Mouse (Mus musculus): Measurements from ENCODE around the gene Calhm5.

Gene Calhm5

DNA sequence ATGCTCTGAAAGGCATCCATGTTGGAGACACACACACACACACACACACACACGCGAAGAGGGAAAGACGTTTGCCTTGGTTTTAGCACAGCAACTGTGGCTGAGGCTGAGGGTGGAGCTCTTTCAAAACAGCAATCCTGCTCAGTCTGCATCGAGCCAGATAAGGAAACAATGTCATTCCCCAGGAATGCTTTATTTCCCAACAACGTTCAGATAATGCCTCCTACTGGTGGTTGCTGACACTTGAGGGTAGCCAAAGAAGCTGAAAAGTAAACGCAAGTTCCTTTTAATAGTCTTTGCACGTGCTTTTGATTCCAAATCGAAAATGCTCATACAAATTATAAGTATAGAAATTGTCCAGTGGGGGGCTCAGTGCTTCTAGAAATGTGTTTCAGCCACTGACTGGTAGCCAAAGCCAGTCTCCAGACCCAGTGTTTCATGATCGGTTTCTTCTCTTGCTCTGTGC is at the start of gene Calhm5:
TSS of gene Calhm5 (minus strand) at position 102 of the 466 bp plus-strand sequence.
- DNase-seq (ENCODE audit: low read depth, low spot score): peak; percentile 27

DNA sequence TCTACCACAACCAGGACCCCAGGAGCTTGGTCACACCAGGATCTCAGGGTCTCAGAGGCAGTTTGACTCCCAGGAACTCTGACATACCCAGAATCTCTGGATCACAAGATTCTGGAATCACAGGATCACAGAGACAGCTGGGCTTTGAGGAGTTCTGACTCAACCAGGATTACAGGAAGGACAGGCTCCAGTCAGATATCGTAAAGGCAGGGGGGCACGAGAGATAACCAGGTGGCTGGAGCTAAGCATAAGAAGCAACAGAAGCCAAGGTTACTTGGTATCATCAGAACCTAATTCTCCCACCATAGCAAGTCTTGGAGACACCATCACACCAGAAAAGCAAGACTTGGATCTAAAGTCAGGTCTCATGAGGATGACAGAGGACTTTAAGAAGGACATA is 45.4 kb upstream of the Calhm5 start:
- DNase-seq (ENCODE audit: low read depth, low spot score): no peak

DNA sequence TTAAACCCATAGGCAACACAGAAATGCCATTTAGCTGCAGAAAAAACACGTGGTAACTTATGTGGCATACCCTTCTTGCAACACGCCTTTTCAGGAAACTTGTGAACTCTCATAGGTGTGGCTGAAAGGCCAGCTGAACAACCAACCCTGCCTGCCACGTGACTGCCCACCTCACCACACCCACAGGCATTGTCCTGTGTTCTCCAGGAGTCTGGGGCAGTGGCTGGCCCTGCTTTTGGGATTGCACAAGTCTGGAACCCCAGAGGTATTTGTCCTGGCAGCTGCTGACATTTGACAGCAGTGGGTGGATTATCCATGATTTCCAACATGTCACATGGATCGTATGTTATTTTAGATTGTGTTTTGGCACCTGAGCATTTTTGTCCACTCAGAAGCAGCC is 43.4 kb upstream of the Calhm5 start:
- no peak for DNase-seq (ENCODE audit: low read depth, low spot score)

DNA sequence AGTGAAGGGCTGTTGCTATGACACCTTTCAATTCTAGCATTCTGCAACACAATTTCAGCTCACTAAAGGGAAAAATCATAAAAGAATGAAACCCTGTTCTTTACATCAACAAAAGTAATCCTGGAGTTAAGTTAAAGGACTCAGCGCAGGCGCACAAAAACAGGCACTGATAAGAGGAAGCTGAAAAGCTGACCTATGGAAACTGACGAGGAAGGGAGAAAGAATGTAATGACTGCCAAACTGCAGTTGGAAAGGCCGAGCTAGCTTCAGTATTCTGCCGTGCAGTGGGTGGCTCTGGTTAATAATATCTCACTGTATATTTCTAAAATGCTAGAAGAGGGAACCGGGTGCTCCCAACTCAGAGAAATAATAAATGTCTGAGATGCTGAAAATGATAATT is 41.7 kb upstream of the Calhm5 start:
- no peak for DNase-seq (ENCODE audit: low read depth, low spot score)

DNA sequence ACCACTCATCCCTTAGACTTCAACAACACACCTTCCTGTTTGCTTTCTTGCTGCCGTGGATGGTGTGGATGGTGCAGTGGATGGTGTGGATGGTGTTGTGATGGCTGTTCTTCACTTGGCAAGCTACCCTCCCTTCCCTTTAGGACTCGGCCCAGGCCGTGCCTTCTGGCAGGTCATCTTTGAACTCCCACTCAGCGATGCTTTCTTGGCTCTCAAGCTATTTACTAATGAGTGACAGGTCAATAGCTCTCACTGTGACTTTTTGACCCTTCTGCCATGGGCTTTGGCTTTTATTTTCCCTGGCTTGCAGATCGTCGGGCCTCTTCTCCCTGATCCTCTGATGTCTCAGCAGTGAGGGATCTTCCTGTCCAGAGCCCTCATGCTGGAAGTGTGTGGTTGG is 40.1 kb upstream of the Calhm5 start:
- no peak for DNase-seq (ENCODE audit: low read depth, low spot score)

DNA sequence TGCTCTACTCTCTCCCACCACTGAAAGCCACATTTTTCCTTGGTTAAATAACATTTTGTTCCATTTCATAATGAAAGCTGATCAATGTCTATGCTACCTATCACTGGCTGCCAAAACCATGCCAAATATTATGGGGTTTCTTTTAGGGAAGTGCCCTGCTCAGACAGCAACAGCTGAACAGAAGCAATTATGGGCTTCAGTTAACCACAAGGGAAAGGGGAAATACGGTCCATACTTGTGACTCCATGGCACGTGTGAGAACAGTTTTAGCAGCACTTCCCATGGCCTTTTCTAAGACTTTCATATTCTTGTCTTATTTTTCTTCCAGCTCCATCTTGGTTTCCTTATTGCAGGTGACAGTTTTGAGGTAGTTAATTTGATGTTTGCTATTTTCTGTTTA is 35.0 kb upstream of the Calhm5 start:
- DNase-seq (ENCODE audit: low read depth, low spot score): no peak

DNA sequence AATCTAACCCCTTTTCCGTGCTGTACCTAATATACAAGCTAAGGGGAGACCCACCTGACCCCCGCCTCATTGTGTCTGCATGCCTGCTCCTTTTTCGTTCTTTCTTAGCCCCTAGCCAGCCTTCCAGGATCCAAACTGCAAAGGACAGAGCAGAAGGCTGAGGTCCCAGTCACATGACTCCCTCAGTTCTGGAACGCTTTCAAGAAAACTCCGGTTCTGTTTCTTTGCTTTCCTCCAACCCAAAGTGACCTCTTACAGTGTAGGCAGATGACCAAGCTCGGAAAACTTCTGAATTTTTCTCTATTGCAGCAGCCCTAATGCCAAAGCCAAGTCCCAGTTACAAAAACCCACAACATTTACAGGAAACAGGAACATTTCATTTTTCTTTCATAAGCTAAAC is 32.1 kb upstream of the Calhm5 start:
- no peak for DNase-seq (ENCODE audit: low read depth, low spot score)

DNA sequence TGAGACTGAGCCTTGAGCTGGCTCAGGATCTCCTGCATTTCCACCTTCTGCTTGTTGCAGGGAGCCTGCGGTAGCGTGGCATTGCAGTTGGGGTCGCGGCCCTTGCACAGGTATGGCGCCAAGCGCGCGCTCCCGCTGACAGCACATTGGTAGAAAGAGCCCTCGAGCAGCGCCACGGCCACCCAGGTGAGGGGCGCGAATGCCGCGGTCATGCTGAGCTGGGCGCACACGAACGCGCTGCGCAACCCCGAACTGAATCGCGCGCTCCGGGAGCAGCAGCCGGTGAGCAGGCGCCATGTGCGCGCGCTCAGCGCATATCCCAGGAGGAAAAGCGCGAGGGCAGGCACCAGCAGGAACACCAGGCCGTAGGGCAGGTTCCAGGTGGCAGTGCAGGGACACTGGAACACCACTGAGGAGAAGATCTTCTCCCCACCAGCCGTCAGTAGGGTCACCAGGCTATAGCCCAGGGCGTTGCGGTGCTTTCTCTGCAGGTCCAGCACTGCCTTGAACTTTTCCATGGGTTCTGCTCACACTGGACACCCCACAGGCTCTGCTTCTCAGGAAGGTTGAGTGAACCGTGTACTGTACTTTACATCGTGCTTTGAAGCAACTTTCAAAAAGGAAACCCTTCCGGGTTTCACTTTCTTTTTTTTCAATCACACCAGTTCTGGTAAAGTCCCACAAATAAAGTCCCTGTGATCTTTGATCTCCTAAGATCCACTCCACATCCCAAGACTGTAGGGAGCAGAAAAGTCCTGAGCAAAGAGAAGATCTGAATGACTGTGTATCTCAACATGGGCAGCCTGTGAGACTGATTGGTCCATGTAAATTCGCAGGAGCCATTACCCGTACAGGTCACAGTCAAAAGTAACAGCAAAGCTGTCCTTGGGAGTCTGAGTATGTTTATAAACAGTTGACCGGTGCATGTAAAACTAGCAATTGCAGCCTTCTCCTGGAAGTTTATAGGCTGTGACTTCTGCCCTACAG is 31.4 kb upstream of the Calhm5 start, which contains the start of gene Calhm6:
TSS of gene Calhm6 (minus strand) at position 593 of the 987 bp plus-strand sequence.
- DNase-seq (ENCODE audit: low read depth, low spot score): peak; percentile 59

DNA sequence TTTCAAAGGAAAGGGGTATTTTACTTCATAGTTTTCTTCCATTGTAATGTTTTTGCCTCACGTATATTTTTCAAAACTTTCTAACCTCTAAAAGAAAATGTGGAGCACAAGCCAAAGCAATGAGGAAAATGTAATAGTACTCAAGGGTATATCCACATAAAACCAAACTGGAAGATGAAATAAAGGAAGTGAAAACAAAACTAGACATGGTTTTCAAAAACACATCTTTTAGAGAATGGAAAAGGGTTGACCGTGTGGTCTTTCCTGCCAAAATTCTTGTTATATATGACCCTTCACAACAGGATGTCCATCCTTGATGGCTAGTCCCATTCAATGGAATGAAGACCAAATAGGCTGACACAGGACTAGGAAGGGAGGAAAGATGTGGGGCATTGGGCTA is 22.1 kb upstream of the Calhm5 start:
- DNase-seq (ENCODE audit: low read depth, low spot score): no peak

DNA sequence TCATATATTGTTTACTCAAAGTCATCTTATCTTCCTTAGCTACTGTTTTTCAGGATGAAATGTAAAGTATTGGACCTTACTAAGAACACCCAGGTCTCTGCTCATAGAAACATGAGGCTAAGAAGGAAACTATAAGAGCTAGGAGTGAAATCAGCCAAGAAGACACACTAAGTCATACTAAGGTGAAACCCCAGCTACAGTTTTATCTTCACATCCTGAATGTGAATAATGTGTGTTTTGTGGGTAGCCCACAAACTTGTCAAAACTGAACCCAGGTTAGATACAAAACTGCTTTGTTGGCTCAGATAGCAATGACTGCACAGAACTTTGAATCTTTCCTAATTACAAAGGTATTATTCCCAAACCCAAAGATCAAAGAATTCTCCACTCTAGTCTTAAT is 21.5 kb upstream of the Calhm5 start:
- peak; percentile 41 for DNase-seq (ENCODE audit: low read depth, low spot score)

DNA sequence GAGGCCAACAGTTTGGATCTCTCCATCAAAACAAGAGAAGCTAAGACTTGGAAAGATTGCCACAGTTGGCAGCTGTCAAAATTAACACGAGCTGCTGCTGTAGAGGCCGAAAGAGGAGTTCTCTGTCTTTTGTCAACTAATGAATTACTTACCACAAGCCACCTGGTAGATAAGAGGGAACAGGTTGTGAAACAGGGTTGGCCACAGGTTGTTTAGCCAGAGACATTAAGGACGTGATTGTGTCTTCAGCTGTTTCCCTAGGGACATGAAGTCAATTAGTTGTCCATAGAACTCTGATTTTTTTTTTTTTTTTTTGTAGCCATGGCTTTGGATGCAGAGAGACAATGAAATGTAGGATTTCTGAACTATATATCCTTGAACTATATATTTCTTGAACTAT is 20.8 kb upstream of the Calhm5 start:
- no peak for DNase-seq (ENCODE audit: low read depth, low spot score)

DNA sequence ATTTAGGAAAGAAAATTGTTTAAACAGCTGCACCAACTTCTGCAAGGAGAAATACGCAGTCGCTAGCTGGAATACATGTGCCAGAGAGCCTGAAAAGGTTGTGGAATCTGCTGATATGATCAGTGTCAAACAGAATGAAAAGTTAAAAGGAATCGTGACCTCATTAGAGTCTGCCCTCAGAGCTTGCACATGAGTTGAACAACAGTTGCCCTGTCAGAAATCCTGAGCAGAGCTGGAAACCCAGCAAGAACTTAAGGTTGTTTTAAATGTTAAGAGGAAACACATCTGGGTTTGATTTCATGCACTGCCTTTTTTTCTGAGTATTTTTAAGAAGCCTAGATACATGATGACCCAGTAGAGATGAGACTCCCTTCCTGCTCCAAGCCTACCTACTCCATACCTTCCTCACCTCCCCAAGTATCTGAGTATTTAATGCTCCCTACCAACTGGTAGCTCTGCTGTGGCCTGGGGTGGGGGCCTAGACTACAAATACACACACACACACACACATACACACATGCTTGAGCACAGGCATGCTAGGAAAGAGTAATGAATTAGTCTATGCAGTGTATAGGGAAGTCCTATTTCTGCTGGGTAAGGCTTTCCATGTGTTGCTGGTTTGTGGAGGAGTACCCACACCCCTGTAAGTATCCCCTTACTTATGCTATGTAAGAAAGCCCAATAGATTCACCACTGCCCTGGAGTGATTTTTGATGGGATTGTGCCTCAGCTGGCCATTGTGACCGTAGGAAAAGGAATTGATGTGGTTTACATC is 15.8 kb upstream of the Calhm5 start:
- peak; percentile 18 for DNase-seq (ENCODE audit: low read depth, low spot score)

DNA sequence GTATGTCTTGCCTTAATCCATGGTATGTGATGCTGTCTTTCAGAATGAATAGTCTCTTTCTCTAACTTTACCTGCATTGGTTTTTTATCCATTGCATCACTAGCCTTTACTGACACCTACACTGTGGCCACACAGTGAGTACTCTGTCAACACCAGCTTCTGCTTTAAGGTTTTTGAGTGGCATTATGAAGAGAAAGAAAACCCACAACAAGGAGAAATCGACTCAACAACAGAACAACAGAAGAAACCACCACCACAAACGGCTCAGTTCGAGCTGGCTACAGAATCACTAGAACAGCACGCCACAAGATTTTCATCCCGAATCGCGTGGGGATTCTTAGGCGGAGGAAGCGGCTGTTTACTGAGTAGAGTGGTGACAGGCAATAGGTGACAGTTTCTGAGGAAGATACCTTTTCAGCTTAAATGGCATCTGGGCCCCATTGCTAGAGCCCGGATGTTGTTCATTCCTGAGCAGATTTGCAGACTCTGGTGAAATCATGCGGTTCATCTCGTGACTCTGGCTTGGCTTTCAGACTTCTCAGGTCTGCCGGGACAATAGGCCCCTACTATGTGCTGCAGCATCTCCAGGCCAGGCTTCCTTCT is 14.6 kb upstream of the Calhm5 start:
- DNase-seq (ENCODE audit: low read depth, low spot score): peak; percentile 83

DNA sequence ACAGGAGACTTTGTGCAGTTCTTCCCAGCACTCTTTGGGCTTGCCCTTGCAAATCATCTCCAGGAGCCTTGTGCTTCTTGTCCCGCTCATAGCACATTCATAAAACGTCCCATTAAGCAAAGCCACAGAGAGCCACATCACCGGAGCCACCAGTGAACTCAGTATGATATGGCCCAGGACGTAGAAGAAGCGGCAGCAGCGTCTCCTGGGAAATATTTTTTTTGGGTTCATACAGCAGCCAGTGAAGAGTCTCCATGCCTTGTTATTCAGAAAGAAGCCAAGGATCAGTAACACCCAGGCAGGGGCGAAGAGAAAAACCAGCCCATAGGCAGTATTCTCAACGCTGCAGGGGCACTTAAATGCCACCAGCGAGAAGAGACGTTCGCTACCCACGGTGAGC is 355 bp downstream of the Calhm5 start:
- no peak for DNase-seq (ENCODE audit: low read depth, low spot score)

DNA sequence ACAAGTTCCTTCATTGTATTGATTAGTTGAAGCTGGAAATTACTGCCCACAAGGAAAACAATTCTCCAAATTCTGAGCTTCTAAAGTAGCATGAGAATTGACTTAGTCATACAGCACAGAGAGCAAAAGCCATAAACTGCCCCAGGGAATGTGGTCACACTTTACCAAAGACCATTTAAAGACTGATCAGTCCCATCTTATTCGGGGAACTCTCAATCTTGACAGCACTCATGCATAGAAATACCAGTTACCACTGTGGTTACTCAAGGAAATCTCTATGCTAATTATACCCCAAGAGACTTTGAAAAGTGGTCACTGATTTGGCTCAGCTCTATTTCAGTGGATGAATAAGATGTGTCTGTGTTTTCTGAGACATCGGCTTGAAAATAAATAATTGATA is 1.2 kb downstream of the Calhm5 start:
- no peak for DNase-seq (ENCODE audit: low read depth, low spot score)

DNA sequence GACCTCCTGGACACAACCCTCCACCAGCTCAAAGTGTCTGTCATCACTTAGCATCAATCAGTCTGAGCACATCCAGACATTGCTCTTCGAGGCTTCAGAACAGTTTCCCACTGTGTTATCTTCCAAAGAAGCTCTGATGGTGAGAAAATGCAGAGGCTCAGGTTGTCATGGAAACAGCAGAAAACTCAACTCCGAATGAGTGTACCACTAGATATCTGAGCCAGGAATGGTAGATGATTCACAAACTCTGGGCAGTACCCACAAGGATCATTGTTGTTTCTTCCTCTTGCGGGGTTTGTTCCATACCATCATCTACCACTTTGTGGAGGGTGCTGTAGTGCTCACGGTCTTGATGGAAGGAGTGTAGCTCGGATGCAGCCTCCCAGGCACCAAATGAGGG is 4.4 kb downstream of the Calhm5 start:
- DNase-seq (ENCODE audit: low read depth, low spot score): no peak

DNA sequence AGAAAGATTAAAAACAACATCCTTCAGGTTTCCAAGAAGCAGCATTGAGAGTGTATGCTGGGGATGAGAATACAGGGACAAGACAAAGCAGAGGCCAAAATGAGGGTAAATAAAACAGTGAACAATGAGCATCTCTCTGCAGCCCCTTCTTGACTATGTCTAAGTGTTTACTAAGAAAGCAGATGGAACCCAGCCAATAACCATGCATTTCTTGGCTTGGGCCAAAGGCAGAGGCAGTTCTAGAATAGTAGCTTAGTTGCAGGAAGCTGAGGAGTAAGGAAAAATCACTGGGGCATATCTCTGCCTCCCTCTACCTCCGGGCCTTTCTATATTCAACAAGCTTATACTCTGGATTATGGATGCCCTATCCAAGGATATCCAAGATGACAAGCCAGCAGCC is 5.8 kb downstream of the Calhm5 start:
- no peak for DNase-seq (ENCODE audit: low read depth, low spot score)

DNA sequence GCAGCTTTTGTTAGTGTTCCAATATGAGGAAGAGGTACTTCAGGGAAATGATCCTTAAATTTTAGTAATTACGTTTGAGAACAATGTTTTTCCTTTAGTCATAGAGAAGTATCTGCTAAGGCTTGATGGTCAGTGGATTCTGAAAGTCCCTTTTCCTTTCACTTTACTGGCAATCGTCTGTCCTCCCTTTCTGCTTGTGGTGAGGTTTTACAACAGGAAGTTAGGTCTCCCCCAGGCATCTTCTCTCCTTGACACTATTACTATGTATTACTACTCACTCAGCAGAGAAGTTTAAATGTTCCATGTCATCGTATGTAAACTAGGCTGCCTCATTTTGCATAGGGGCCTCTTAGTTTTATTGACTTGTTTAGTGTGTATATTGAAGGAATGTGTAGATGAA is 6.8 kb downstream of the Calhm5 start:
- no peak for DNase-seq (ENCODE audit: low read depth, low spot score)

DNA sequence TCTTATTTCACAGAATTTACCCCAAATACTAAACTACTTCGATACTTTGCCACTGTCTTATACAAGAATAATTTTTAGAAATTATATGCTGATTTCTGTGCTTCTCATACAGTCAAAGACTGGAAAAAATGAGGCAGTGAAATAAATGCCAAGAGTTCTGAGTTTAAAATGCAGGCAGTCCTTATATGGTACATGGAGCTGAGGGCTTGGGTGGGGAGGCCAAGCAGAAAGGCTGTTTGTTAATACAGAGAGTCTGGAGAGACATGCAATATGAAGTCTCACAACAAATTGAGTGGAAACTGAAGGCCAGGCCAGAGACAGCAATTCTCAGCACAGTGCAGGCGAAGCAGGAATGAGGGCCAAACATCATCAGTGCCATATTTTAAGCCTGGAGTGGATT is 7.8 kb downstream of the Calhm5 start:
- no peak for DNase-seq (ENCODE audit: low read depth, low spot score)

DNA sequence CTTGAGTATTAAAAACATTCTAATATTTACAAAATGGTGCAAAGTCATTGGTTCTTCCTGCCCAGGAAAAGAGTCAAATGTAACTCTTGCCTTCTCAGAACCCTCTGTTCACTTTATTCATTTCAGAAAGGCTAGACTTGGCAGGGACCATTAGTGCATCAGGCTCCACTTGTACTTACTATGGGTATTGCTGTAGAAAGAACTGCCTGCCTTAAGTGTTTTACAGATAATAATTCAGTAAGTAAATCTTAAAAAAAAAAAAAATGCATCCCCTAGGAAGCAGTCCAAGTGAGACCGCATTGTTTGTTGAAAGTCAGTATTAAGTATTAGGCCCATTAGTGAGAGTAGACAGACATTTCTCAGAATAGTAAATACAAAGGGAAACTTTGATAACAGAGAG is 9.8 kb downstream of the Calhm5 start:
- no peak for DNase-seq (ENCODE audit: low read depth, low spot score)

DNA sequence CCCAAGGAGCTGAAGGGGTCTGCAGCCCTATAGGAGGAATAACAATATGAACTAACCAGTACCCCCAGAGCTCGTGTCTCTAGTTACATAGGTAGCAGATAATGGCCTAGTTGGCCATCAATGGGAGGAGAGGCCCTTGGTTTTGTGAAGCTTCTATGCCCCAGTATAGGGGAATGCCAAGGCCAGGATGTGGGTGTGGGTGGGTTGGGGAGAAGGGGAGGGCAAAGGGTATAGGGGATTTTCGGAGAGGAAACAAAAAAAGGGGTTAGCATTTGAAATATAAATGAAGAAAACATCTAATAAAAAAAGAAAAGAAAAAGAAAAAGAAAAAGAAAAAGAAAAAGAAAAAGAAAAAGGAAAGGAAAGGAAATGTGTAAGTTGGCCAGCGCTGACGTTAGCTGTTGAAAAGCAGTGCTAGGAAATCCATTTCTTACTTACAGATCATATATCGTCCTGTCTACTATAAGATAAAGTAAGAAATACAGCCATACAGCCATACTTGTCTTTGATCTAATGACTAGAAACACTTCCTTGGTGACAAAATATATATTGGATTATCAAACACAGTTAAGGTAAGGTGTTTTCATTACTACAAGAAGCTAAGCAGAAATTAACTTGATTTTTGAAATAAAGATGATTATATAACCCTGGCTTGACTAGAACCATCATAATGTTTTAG is 21.7 kb downstream of the Calhm5 start:
- DNase-seq (ENCODE audit: low read depth, low spot score): peak; percentile 15

DNA sequence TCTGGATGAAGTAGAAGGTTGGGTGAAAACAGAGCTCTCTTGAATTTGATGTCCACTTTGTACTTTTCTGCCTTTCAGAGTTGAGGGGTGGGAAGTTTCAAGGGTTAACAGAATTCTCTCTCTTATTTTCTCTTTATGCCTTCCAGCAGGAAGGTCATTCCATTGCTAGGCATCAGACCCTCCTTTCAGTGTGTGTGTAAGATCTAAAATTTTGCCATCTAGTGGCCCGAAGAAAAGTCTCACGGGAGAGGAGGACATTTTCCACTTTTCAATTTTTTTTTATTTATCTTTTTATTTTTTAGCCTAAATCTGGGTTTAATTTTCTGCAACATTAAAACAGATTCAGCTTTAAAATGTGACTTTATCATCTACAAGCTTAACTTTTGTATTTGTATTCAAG is 24.7 kb downstream of the Calhm5 start:
- no peak for DNase-seq (ENCODE audit: low read depth, low spot score)

Data from CD4-positive helper T cell, adult 2 months (primary cell).